ENCODE assay signal across 24 mouse cellular contexts in the genomic region with DNA sequence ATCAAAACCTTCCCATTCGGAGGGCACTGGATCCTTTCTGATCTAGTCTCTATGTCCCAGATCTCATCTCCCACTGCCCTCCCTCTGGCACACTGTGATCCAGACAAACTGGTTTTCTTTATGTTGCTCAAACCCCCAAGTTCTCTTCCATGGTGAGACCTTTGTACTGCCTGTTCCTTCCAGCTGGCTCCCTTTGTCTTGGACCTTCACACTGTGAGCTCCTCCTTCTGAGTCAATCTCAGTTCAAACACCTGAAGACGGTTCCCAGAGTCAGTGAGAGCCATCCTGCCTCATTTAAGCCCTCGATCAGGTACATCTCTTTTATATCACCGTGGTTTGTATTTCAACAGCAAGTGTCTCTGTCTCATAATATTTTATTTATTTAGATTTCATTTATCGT.
DNase-seq lines count a peak whose midpoint lies in the region; ATAC-seq and TF ChIP-seq lines count a peak whose summit lies in the region.
"Had no signal": no experiment of that assay in that cellular context is flagged by ENCODE, and none has a peak within 500 bp of the region (broad histone marks: within the 10 kb centered on the region; RNA-seq: fewer than 3 reads in every experiment).

No protein-coding gene starts in this region.

- intact Hi-C loops in heart, postnatal 14 days (cut with DNase I) = no loop called here

- H3K4me3 ChIP-seq in kidney, adult 2 months (ENCODE audit: insufficient read depth, low read depth, low read length) = no peak overlapping the region
- no peak overlapping the region for H3K4me3 ChIP-seq in kidney, embryonic 14.5 days (ENCODE audit: low read length)
- H3K4me3 ChIP-seq: embryonic facial prominence, embryonic 13.5 days; embryonic facial prominence, embryonic 15.5 days; erythroblast, embryonic 14.5 days; forebrain, embryonic 13.5 days; forebrain, embryonic 15.5 days had no signal

- no peak overlapping the region for H3K4me2 ChIP-seq in kidney, embryonic 14.5 days (replicated peaks; ENCODE audit: low read depth, low read length)
- H3K4me2 ChIP-seq: embryonic facial prominence, embryonic 13.5 days; embryonic facial prominence, embryonic 15.5 days; forebrain, embryonic 13.5 days; forebrain, embryonic 15.5 days had no signal

- peak; percentile 5 for DNase-seq in kidney, adult 2 months
- peak; percentile 97 for DNase-seq in fat pad, adult 2 months (ENCODE audit: extremely low read depth, low read depth, low spot score)
- no peak for DNase-seq in heart, postnatal 14 days
- DNase-seq in cerebellum, adult 11 months = no peak
- DNase-seq: adrenal gland, adult 2 months; adrenal gland, postnatal 10 days; adrenal gland, postnatal 25 days; B cell, adult 2 months; cerebellum, adult 18-20 months; cerebellum, adult 8-10 months; cerebellum, adult 9-11 months; cerebellum, postnatal 14 days; cerebellum, postnatal 36 days; embryo, embryonic 11 days; forebrain, postnatal 0 days had no signal

- H3K36me3 ChIP-seq in kidney, adult 2 months (ENCODE audit: control insufficient read depth, insufficient read depth, low read length) = no peaks in the 10 kb centered on the region
- H3K36me3 ChIP-seq in kidney, embryonic 14.5 days (ENCODE audit: control insufficient read depth, insufficient read depth, low read length) = no peaks in the 10 kb centered on the region
- H3K36me3 ChIP-seq: embryonic facial prominence, embryonic 13.5 days; embryonic facial prominence, embryonic 15.5 days; forebrain, embryonic 15.5 days; G1E had no signal

- no peak for TF ChIP-seq CTCF in kidney, adult 2 months (conservative IDR thresholded peaks at IDR 0.05; ENCODE audit: insufficient read depth, insufficient read length, low read depth, low read length)

- no peak overlapping the region for H3K9ac ChIP-seq in kidney, embryonic 14.5 days (ENCODE audit: low read depth, low read length)
- H3K9ac ChIP-seq: embryonic facial prominence, embryonic 13.5 days; embryonic facial prominence, embryonic 15.5 days; forebrain, embryonic 13.5 days; forebrain, embryonic 15.5 days; forebrain, postnatal 0 days had no signal

- no peak for ATAC-seq in kidney, embryonic 14.5 days (ENCODE audit: low FRiP score, low TSS enrichment)
- ATAC-seq: forebrain, embryonic 13.5 days; forebrain, embryonic 15.5 days; forebrain, postnatal 0 days; Patski had no signal

- no peak for TF ChIP-seq POLR2A in kidney, adult 2 months (IDR thresholded peaks at IDR 0.05; ENCODE audit: low read depth, low read length)

- no peaks in the 10 kb centered on the region for H3K4me1 ChIP-seq in kidney, adult 2 months (ENCODE audit: control insufficient read depth, insufficient read depth, low read length)
- H3K4me1 ChIP-seq in kidney, embryonic 14.5 days (ENCODE audit: control insufficient read depth, insufficient read depth, low read length) = no peaks in the 10 kb centered on the region
- H3K4me1 ChIP-seq: embryonic facial prominence, embryonic 13.5 days; embryonic facial prominence, embryonic 15.5 days; forebrain, embryonic 13.5 days; forebrain, embryonic 15.5 days had no signal

- H3K27me3 ChIP-seq in kidney, adult 2 months (replicated peaks; ENCODE audit: control insufficient read depth, insufficient read depth, low read length) = no peaks in the 10 kb centered on the region
- no peaks in the 10 kb centered on the region for H3K27me3 ChIP-seq in kidney, embryonic 14.5 days (ENCODE audit: control insufficient read depth, insufficient read depth, low read length)
- H3K27me3 ChIP-seq: CH12.LX; embryonic facial prominence, embryonic 13.5 days; embryonic facial prominence, embryonic 15.5 days; forebrain, embryonic 13.5 days; forebrain, embryonic 15.5 days; Patski had no signal

- WGBS in kidney, adult 2 months = 88% methylated on average over 5 of the region's 5 CpGs
- WGBS in kidney, embryonic 14.5 days = 88% methylated on average over 5 of the region's 5 CpGs

- no peaks in the 10 kb centered on the region for H3K9me3 ChIP-seq in kidney, embryonic 14.5 days (ENCODE audit: control insufficient read depth, low read length)
- H3K9me3 ChIP-seq: embryonic facial prominence, embryonic 13.5 days; embryonic facial prominence, embryonic 15.5 days; forebrain, embryonic 13.5 days; forebrain, embryonic 15.5 days; G1E had no signal

- H3K27ac ChIP-seq in kidney, adult 2 months (ENCODE audit: insufficient read depth, low read depth, low read length) = no peak overlapping the region
- no peak overlapping the region for H3K27ac ChIP-seq in kidney, embryonic 14.5 days (ENCODE audit: low read depth, low read length)
- H3K27ac ChIP-seq: embryonic facial prominence, embryonic 13.5 days; embryonic facial prominence, embryonic 15.5 days; forebrain, embryonic 13.5 days; forebrain, embryonic 15.5 days had no signal

Comparison
In these comparisons a context has a peak if more than half of its experiments do, and no peak if none do; other contexts are left out.
1. DNase-seq: peak in kidney, adult 2 months (single experiment) and fat pad, adult 2 months (single experiment); none in heart, postnatal 14 days (0 of 2) and cerebellum, adult 11 months (single experiment).